Mouse (Mus musculus) E14TG2a.4 (cell line): ENCODE data around the gene Ralgps1.

Experiments used
- CTCF ChIP-seq: conservative IDR thresholded peaks from 2 replicates; pipeline ENCODE4 v1.5.1; 2014; ENCODE audit warnings: low read length
- NANOG ChIP-seq: IDR thresholded peaks from 2 replicates; pipeline ENCODE4 v1.6.1; 2014; ENCODE audit warnings: borderline replicate concordance, low read length, mixed read lengths

DNA sequence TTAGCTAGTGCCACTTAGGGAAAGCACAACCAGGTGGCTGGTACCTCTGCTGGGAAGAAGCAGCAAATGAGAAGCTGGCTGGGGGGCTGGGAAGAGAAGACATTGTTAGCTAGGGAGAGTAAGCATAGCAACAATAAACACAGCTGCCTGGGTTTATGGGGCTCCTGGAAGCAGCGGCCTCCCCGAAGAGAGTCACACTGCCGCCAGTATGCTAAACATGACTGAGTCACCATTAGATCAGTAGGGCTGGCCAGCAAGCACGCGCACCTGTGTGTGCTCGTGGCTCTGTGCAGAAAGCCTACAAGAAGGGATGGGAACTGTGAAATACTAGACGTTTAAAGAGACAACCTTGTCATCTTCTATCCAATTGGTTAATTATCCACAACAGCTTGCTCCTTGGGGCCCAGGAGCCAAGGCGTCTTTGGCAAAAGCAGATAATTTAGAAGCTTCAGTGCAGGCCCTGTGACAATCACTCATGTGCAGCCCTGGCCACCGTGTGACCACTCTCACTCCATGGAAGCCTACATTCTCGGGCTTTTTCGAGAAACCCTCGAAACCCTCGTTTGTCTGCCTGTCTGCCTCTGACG lies 165.3 kb downstream of the Ralgps1 start:
- TF ChIP-seq NANOG (no peak), CTCF (no peak)
